Mouse (Mus musculus): ENCODE data around the gene Lnpk. TPM values are rescaled to one million over a fixed set of nuclear protein-coding genes. Genes with fewer than 3 reads are reported as not detected.

Lnpk gene
- polyA plus RNA-seq, 2 experiments, result 7.1 to 15.4 TPM

GRCm38 (mm10) chr2:74500307-74500706 lies 78.9 kb downstream of the Lnpk start:
- WGBS (ENCODE audit: insufficient replicate concordance), result 63% methylated on average over 2 of the region's 2 CpGs
- TF ChIP-seq CTCF (IDR thresholded peaks at IDR 0.05; ENCODE audit: low read depth), result no peak
- TF ChIP-seq EP300 (IDR thresholded peaks at IDR 0.05; ENCODE audit: low read depth), result no peak
- no peaks in the 10 kb centered on the region for H3K27me3 ChIP-seq (ENCODE audit: control insufficient read depth, insufficient read depth, low read length)
- ATAC-seq (ENCODE audit: insufficient read depth), result no peak
- no peak overlapping the region for H3K9ac ChIP-seq (replicated peaks)
- H3K4me2 ChIP-seq (ENCODE audit: low read depth), result no peak overlapping the region
- H3K27ac ChIP-seq, result no peak overlapping the region
- H3K4me3 ChIP-seq (ENCODE audit: insufficient read depth in 1 of 2, low read depth in 2 of 2, low read length in 2 of 2), result no peak overlapping the region
- no peak for DNase-seq (ENCODE audit: low read depth in 3 of 3, low spot score in 3 of 3)
- no peaks in the 10 kb centered on the region for H3K9me3 ChIP-seq (ENCODE audit: control insufficient read depth, low read length)
- H3K4me1 ChIP-seq (replicated peaks; ENCODE audit: control insufficient read depth in 2 of 2, insufficient read depth in 2 of 2, low read length in 1 of 2), result no peaks in the 10 kb centered on the region
- no peaks in the 10 kb centered on the region for H3K36me3 ChIP-seq (replicated peaks; ENCODE audit: control insufficient read depth, insufficient read depth, low read depth)

DNA sequence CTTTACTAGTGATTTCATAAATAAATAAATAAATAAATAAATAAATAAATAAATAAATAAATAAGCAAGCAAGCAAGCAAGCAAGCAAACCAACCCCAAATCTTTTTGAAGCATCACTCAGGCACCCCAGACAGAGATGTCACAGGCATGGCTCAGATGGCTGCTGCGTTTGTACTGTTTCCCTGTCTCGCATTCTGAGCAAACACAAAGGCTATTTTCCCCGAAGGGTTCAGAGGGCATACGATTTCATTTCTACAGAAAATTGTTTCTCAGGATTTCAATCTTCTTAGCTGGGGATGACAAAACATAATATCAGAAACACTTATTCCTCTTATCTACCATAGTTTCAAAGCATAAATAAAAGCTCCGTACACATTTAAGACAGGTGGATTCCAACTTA lies 81.4 kb downstream of the Lnpk start:
- Histone ChIP-seq H3K36me3 (replicated peaks; ENCODE audit: control insufficient read depth, insufficient read depth, low read depth) (no peaks in the 10 kb centered on the region), H3K27ac (no peak overlapping the region), H3K4me3 (ENCODE audit: insufficient read depth in 1 of 2, low read depth in 2 of 2, low read length in 2 of 2) (no peak overlapping the region), H3K4me2 (ENCODE audit: low read depth) (no peak overlapping the region), H3K27me3 (ENCODE audit: control insufficient read depth, insufficient read depth, low read length) (no peaks in the 10 kb centered on the region), H3K4me1 (replicated peaks; ENCODE audit: control insufficient read depth in 2 of 2, insufficient read depth in 2 of 2, low read length in 1 of 2) (no peaks in the 10 kb centered on the region), H3K9ac (replicated peaks) (no peak overlapping the region), H3K9me3 (ENCODE audit: control insufficient read depth, low read length) (no peaks in the 10 kb centered on the region)
- ATAC-seq (ENCODE audit: insufficient read depth), result no peak
- no peak for DNase-seq (ENCODE audit: low read depth in 3 of 3, low spot score in 3 of 3)
- TF ChIP-seq CTCF (IDR thresholded peaks at IDR 0.05; ENCODE audit: low read depth) (no peak), EP300 (IDR thresholded peaks at IDR 0.05; ENCODE audit: low read depth) (no peak)
- 64% methylated on average over 5 of the region's 5 CpGs for WGBS (ENCODE audit: insufficient replicate concordance)

GRCm38 (mm10) chr2:74491426-74491825 lies 87.8 kb downstream of the Lnpk start:
- TF ChIP-seq CTCF (IDR thresholded peaks at IDR 0.05; ENCODE audit: low read depth) (no peak), EP300 (IDR thresholded peaks at IDR 0.05; ENCODE audit: low read depth) (no peak)
- H3K4me2 ChIP-seq (ENCODE audit: low read depth), result no peak overlapping the region
- H3K4me3 ChIP-seq (ENCODE audit: insufficient read depth in 1 of 2, low read depth in 2 of 2, low read length in 2 of 2), result no peak overlapping the region
- H3K4me1 ChIP-seq (replicated peaks; ENCODE audit: control insufficient read depth in 2 of 2, insufficient read depth in 2 of 2, low read length in 1 of 2), result no peaks in the 10 kb centered on the region
- H3K36me3 ChIP-seq (replicated peaks; ENCODE audit: control insufficient read depth, insufficient read depth, low read depth), result no peaks in the 10 kb centered on the region
- DNase-seq (ENCODE audit: low read depth in 3 of 3, low spot score in 3 of 3), result no peak
- no peak overlapping the region for H3K9ac ChIP-seq (replicated peaks)
- 64% methylated on average over 13 of the region's 13 CpGs for WGBS (ENCODE audit: insufficient replicate concordance)
- H3K27ac ChIP-seq, result no peak overlapping the region
- no peak for ATAC-seq (ENCODE audit: insufficient read depth)
- H3K9me3 ChIP-seq (ENCODE audit: control insufficient read depth, low read length), result no peaks in the 10 kb centered on the region
- no peaks in the 10 kb centered on the region for H3K27me3 ChIP-seq (ENCODE audit: control insufficient read depth, insufficient read depth, low read length)

- Histone ChIP-seq H3K4me2 (ENCODE audit: low read depth) (no peak overlapping the region), H3K9ac (replicated peaks) (no peak overlapping the region), H3K4me1 (replicated peaks; ENCODE audit: control insufficient read depth in 2 of 2, insufficient read depth in 2 of 2, low read length in 1 of 2) (no peaks in the 10 kb centered on the region), H3K36me3 (replicated peaks; ENCODE audit: control insufficient read depth, insufficient read depth, low read depth) (no peaks in the 10 kb centered on the region), H3K27ac (no peak overlapping the region), H3K9me3 (ENCODE audit: control insufficient read depth, low read length) (no peaks in the 10 kb centered on the region), H3K27me3 (ENCODE audit: control insufficient read depth, insufficient read depth, low read length) (no peaks in the 10 kb centered on the region), H3K4me3 (ENCODE audit: insufficient read depth in 1 of 2, low read depth in 2 of 2, low read length in 2 of 2) (no peak overlapping the region)
- WGBS (ENCODE audit: insufficient replicate concordance), result 54% methylated on average over 1 of the region's 1 CpGs
- DNase-seq (ENCODE audit: low read depth in 3 of 3, low spot score in 3 of 3) (no peak), ATAC-seq (ENCODE audit: insufficient read depth) (no peak)
- TF ChIP-seq EP300 (IDR thresholded peaks at IDR 0.05; ENCODE audit: low read depth) (no peak), CTCF (IDR thresholded peaks at IDR 0.05; ENCODE audit: low read depth) (no peak)
Observed at GRCm38 (mm10) chr2:74490186-74490585, 89.0 kb downstream of the Lnpk start.

GRCm38 (mm10) chr2:74488443-74488842 lies 90.8 kb downstream of the Lnpk start:
- Histone ChIP-seq H3K27ac (no peak overlapping the region), H3K9ac (replicated peaks) (no peak overlapping the region), H3K27me3 (ENCODE audit: control insufficient read depth, insufficient read depth, low read length) (no peaks in the 10 kb centered on the region), H3K9me3 (ENCODE audit: control insufficient read depth, low read length) (no peaks in the 10 kb centered on the region), H3K4me3 (ENCODE audit: insufficient read depth in 1 of 2, low read depth in 2 of 2, low read length in 2 of 2) (no peak overlapping the region), H3K36me3 (replicated peaks; ENCODE audit: control insufficient read depth, insufficient read depth, low read depth) (no peaks in the 10 kb centered on the region), H3K4me2 (ENCODE audit: low read depth) (no peak overlapping the region), H3K4me1 (replicated peaks; ENCODE audit: control insufficient read depth in 2 of 2, insufficient read depth in 2 of 2, low read length in 1 of 2) (no peaks in the 10 kb centered on the region)
- WGBS (ENCODE audit: insufficient replicate concordance), result 67% methylated on average over 7 of the region's 7 CpGs
- ATAC-seq (ENCODE audit: insufficient read depth), result no peak
- TF ChIP-seq EP300 (IDR thresholded peaks at IDR 0.05; ENCODE audit: low read depth), result no peak
- TF ChIP-seq CTCF (IDR thresholded peaks at IDR 0.05; ENCODE audit: low read depth), result no peak
- no peak for DNase-seq (ENCODE audit: low read depth in 3 of 3, low spot score in 3 of 3)

All from liver, embryonic 14.5 days (tissue).